Mouse (Mus musculus) bone marrow macrophage, adult 2 months (primary cell): ENCODE results near the gene Lnpep. TPM values are rescaled to one million over a fixed set of nuclear protein-coding genes. Genes with fewer than 3 reads are reported as not detected.
"Not testable (repeated sequence)": the region's sequence is repeated elsewhere in the genome, so short reads cannot be mapped to it uniquely, and the experiment has no call there.

Source experiments
- H3K27ac ChIP-seq: 2 replicates; pipeline ENCODE4 v1.5.1; 2012; ENCODE audit warnings: low read depth, low read length; ENCODE audit not compliant: insufficient read depth
- H3K4me1 ChIP-seq: 2 replicates; pipeline ENCODE4 v1.6.1; 2012; ENCODE audit warnings: low read length; ENCODE audit not compliant: control insufficient read depth, insufficient read depth
- H3K4me3 ChIP-seq: 2 replicates; pipeline ENCODE4 v1.5.1; 2012; ENCODE audit warnings: mild to moderate bottlenecking, low read length, moderate library complexity; ENCODE audit not compliant: insufficient read depth
- CTCF ChIP-seq: IDR thresholded peaks from 2 replicates; pipeline ENCODE4 v1.5.1; 2012; ENCODE audit warnings: low read depth, mild to moderate bottlenecking, low read length, moderate library complexity
- POLR2A ChIP-seq: IDR thresholded peaks from 2 replicates; pipeline ENCODE4 v1.6.1; 2012; ENCODE audit warnings: mild to moderate bottlenecking, low read depth, low read length, borderline replicate concordance
- polyA plus RNA-seq: library from polyadenylated mRNA; stranded (reverse); fragments of >200 nt; gene quantifications from 2 replicates; pipeline ENCODE4 v1.2.4, GENCODE M21; 2012; ENCODE audit not compliant: missing spikeins, insufficient read depth, insufficient read length

The Lnpep gene
- polyA plus RNA-seq = 54.1 and 58.0 TPM in 2 replicates

- Histone ChIP-seq H3K4me1 (peaks cover 16% of the 10 kb centered on the region), H3K27ac (peak within 1 kb of the TSS; percentile 95), H3K4me3 (peak within 1 kb of the TSS; percentile 74)
- peak; percentile 13; the same call in 1 of the 2 replicates for TF ChIP-seq POLR2A
- no peak for TF ChIP-seq CTCF
Observed at GRCm38 (mm10) chr17:17624957-17625586, at the start of gene Lnpep. Gene Lnpep (minus strand): TSS chr17:17625050.

GRCm38 (mm10) chr17:17655829-17656176 lies 31.0 kb upstream of the Lnpep start:
- H3K4me3 ChIP-seq = no peak overlapping the region
- no peak overlapping the region for H3K27ac ChIP-seq
- TF ChIP-seq CTCF = no peak
- TF ChIP-seq POLR2A = no peak
- no peaks in the 10 kb centered on the region for H3K4me1 ChIP-seq

GRCm38 (mm10) chr17:17654997-17655828 lies 30.4 kb upstream of the Lnpep start:
- H3K27ac ChIP-seq = no peak overlapping the region
- no peaks in the 10 kb centered on the region for H3K4me1 ChIP-seq
- TF ChIP-seq CTCF (no peak), POLR2A (no peak)
- H3K4me3 ChIP-seq = no peak overlapping the region

- Histone ChIP-seq H3K4me3 (no peak overlapping the region), H3K4me1 (no peaks in the 10 kb centered on the region), H3K27ac (no peak overlapping the region)
- TF ChIP-seq CTCF (no peak), POLR2A (no peak)
Observed at GRCm38 (mm10) chr17:17652570-17652969, 27.7 kb upstream of the Lnpep start.

- Histone ChIP-seq H3K4me1 (no peaks in the 10 kb centered on the region), H3K27ac (no peak overlapping the region), H3K4me3 (no peak overlapping the region)
- no peak for TF ChIP-seq CTCF
- TF ChIP-seq POLR2A = no peak
Observed at GRCm38 (mm10) chr17:17645738-17646137, 20.9 kb upstream of the Lnpep start.

GRCm38 (mm10) chr17:17637387-17637786 lies 12.5 kb upstream of the Lnpep start:
- no peak overlapping the region for H3K27ac ChIP-seq
- H3K4me1 ChIP-seq = peaks cover 3% of the 10 kb centered on the region
- no peak for TF ChIP-seq POLR2A
- TF ChIP-seq CTCF = no peak
- H3K4me3 ChIP-seq = no peak overlapping the region

- Histone ChIP-seq H3K27ac (no peak overlapping the region), H3K4me3 (no peak overlapping the region), H3K4me1 (peaks cover 3% of the 10 kb centered on the region)
- TF ChIP-seq POLR2A (no peak), CTCF (no peak)
Observed at GRCm38 (mm10) chr17:17636147-17636546, 11.3 kb upstream of the Lnpep start.

GRCm38 (mm10) chr17:17634033-17634432 lies 9.2 kb upstream of the Lnpep start:
- no peak overlapping the region for H3K27ac ChIP-seq

GRCm38 (mm10) chr17:17631985-17632384 lies 7.1 kb upstream of the Lnpep start:
- H3K27ac ChIP-seq = no peak overlapping the region
- no peak for TF ChIP-seq CTCF
- TF ChIP-seq POLR2A = no peak
- H3K4me3 ChIP-seq = no peak overlapping the region
- H3K4me1 ChIP-seq = peaks cover 3% of the 10 kb centered on the region

More at GRCm38 (mm10) chr17:17634033-17634432, 9.2 kb upstream of the Lnpep start:
- TF ChIP-seq POLR2A (no peak), CTCF (no peak)
- Histone ChIP-seq H3K4me1 (peaks cover 3% of the 10 kb centered on the region), H3K4me3 (no peak overlapping the region)

GRCm38 (mm10) chr17:17628237-17628879 lies 3.5 kb upstream of the Lnpep start:
- not testable (repeated sequence) for H3K27ac ChIP-seq, H3K4me1 ChIP-seq, H3K4me3 ChIP-seq
